Mouse (Mus musculus): ENCODE data around the gene Tex2. TPM values are rescaled to one million over a fixed set of nuclear protein-coding genes. Genes with fewer than 3 reads are reported as not detected.

The Tex2 gene
- polyA plus RNA-seq, 2 experiments: 8.7 to 10.8 TPM

DNA sequence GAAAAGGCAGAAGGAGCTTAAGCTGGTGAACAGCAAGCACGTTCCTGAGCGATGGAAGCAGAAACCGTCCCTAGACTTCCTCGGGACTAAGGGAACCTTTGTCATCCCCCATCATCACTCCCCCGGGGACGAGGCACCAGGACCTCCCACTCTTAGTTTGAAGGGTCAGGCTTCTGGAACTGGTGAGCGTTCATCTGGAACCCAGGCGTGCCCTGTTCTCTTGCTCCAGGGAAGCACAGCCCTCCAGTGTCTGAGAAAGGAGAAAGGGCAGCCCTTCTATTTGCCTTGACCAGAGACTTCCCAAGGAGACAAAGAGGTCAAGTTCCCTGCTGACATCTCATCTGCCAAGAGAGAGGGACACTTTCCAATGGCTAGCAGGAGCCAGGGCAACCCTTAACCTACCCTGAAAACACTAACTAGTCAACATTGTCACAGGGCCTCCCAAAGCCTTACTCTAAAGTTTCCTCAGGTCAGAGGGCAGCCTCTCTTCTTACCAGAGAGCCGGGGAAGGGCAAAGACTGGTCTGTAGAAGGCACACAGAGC is 80.9 kb downstream of the Tex2 start:
- H3K9ac ChIP-seq (ENCODE audit: low read depth, low read length, severe bottlenecking): no peak overlapping the region
- TF ChIP-seq POLR2A (IDR thresholded peaks at IDR 0.05; ENCODE audit: borderline replicate concordance, extremely low read depth, insufficient read depth, insufficient read length): no peak
- no peaks in the 10 kb centered on the region for H3K27me3 ChIP-seq (ENCODE audit: control insufficient read depth, insufficient read depth, low read length)
- WGBS: 79% methylated on average over 9 of the region's 9 CpGs
- no peak overlapping the region for H3K4me3 ChIP-seq (replicated peaks; ENCODE audit: low read length)
- H3K9me3 ChIP-seq (ENCODE audit: control insufficient read depth, low read length): no peaks in the 10 kb centered on the region
- H3K4me2 ChIP-seq (replicated peaks; ENCODE audit: low read depth, low read length, severe bottlenecking): no peak overlapping the region
- no peak for ATAC-seq (ENCODE audit: low FRiP score, low read depth)
- H3K4me1 ChIP-seq (ENCODE audit: control insufficient read depth, insufficient read depth, low read length): no peaks in the 10 kb centered on the region
- no peak for DNase-seq (ENCODE audit: low spot score)
- no peak overlapping the region for H3K27ac ChIP-seq (replicated peaks; ENCODE audit: low read depth, low read length)
- peaks cover 10% of the 10 kb centered on the region for H3K36me3 ChIP-seq (ENCODE audit: control insufficient read depth, insufficient read depth, low read length)

GRCm38 (mm10) chr11:106529786-106530185 is 83.4 kb downstream of the Tex2 start:
- no peaks in the 10 kb centered on the region for H3K4me1 ChIP-seq (ENCODE audit: control insufficient read depth, insufficient read depth, low read length)
- no peaks in the 10 kb centered on the region for H3K27me3 ChIP-seq (ENCODE audit: control insufficient read depth, insufficient read depth, low read length)
- peaks cover 17% of the 10 kb centered on the region for H3K36me3 ChIP-seq (ENCODE audit: control insufficient read depth, insufficient read depth, low read length)
- TF ChIP-seq POLR2A (IDR thresholded peaks at IDR 0.05; ENCODE audit: borderline replicate concordance, extremely low read depth, insufficient read depth, insufficient read length): no peak
- 60% methylated on average over 5 of the region's 5 CpGs for WGBS
- no peak overlapping the region for H3K27ac ChIP-seq (replicated peaks; ENCODE audit: low read depth, low read length)
- ATAC-seq (ENCODE audit: low FRiP score, low read depth) (no peak), DNase-seq (ENCODE audit: low spot score) (no peak)
- no peak overlapping the region for H3K4me2 ChIP-seq (replicated peaks; ENCODE audit: low read depth, low read length, severe bottlenecking)
- no peak overlapping the region for H3K4me3 ChIP-seq (replicated peaks; ENCODE audit: low read length)
- H3K9me3 ChIP-seq (ENCODE audit: control insufficient read depth, low read length): no peaks in the 10 kb centered on the region
- H3K9ac ChIP-seq (ENCODE audit: low read depth, low read length, severe bottlenecking): no peak overlapping the region

DNA sequence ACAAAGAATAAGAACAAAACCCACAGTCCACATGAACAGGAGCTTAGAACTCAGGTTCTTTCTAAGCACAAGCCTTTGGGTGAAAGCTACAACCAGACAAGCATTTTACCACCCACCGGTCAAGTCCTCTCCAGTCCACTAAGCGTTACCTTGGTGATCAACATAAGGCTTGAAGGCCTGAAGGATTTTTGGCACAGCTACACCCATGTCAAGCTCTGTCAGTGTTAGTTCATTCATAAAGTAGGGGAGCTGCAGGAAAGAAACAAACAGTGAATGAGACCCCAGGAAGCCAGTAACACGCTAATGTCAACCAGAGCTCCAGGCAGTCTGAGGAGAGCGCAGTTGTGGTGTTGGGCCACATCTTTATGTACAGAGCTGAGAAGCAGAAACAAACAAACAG is 84.1 kb downstream of the Tex2 start:
- 82% methylated on average over 4 of the region's 4 CpGs for WGBS
- DNase-seq (ENCODE audit: low spot score) (no peak), ATAC-seq (ENCODE audit: low FRiP score, low read depth) (no peak)
- H3K27me3 ChIP-seq (ENCODE audit: control insufficient read depth, insufficient read depth, low read length): no peaks in the 10 kb centered on the region
- H3K4me1 ChIP-seq (ENCODE audit: control insufficient read depth, insufficient read depth, low read length): no peaks in the 10 kb centered on the region
- H3K9ac ChIP-seq (ENCODE audit: low read depth, low read length, severe bottlenecking): no peak overlapping the region
- H3K9me3 ChIP-seq (ENCODE audit: control insufficient read depth, low read length): no peaks in the 10 kb centered on the region
- H3K4me3 ChIP-seq (replicated peaks; ENCODE audit: low read length): no peak overlapping the region
- no peak overlapping the region for H3K27ac ChIP-seq (replicated peaks; ENCODE audit: low read depth, low read length)
- no peak for TF ChIP-seq POLR2A (IDR thresholded peaks at IDR 0.05; ENCODE audit: borderline replicate concordance, extremely low read depth, insufficient read depth, insufficient read length)
- no peak overlapping the region for H3K4me2 ChIP-seq (replicated peaks; ENCODE audit: low read depth, low read length, severe bottlenecking)
- peaks cover 17% of the 10 kb centered on the region for H3K36me3 ChIP-seq (ENCODE audit: control insufficient read depth, insufficient read depth, low read length)

GRCm38 (mm10) chr11:106527926-106528325 is 85.3 kb downstream of the Tex2 start:
- 11% methylated on average over 1 of the region's 1 CpGs for WGBS
- TF ChIP-seq POLR2A (IDR thresholded peaks at IDR 0.05; ENCODE audit: borderline replicate concordance, extremely low read depth, insufficient read depth, insufficient read length): no peak

GRCm38 (mm10) chr11:106527147-106527821 is 85.9 kb downstream of the Tex2 start:
- Histone ChIP-seq H3K4me3 (replicated peaks; ENCODE audit: low read length) (no peak overlapping the region), H3K27me3 (ENCODE audit: control insufficient read depth, insufficient read depth, low read length) (no peaks in the 10 kb centered on the region), H3K9ac (ENCODE audit: low read depth, low read length, severe bottlenecking) (no peak overlapping the region), H3K36me3 (ENCODE audit: control insufficient read depth, insufficient read depth, low read length) (peaks cover 13% of the 10 kb centered on the region), H3K27ac (replicated peaks; ENCODE audit: low read depth, low read length) (no peak overlapping the region), H3K4me1 (ENCODE audit: control insufficient read depth, insufficient read depth, low read length) (no peaks in the 10 kb centered on the region), H3K9me3 (ENCODE audit: control insufficient read depth, low read length) (no peaks in the 10 kb centered on the region), H3K4me2 (replicated peaks; ENCODE audit: low read depth, low read length, severe bottlenecking) (no peak overlapping the region)
- DNase-seq (ENCODE audit: low spot score) (no peak), ATAC-seq (ENCODE audit: low FRiP score, low read depth) (no peak)
- TF ChIP-seq POLR2A (IDR thresholded peaks at IDR 0.05; ENCODE audit: borderline replicate concordance, extremely low read depth, insufficient read depth, insufficient read length): no peak
- WGBS: 47% methylated on average over 10 of the region's 10 CpGs

More at GRCm38 (mm10) chr11:106527926-106528325, 85.3 kb downstream of the Tex2 start:
- no peaks in the 10 kb centered on the region for H3K4me1 ChIP-seq (ENCODE audit: control insufficient read depth, insufficient read depth, low read length)
- H3K9ac ChIP-seq (ENCODE audit: low read depth, low read length, severe bottlenecking): no peak overlapping the region
- H3K9me3 ChIP-seq (ENCODE audit: control insufficient read depth, low read length): no peaks in the 10 kb centered on the region
- H3K36me3 ChIP-seq (ENCODE audit: control insufficient read depth, insufficient read depth, low read length): peaks cover 16% of the 10 kb centered on the region
- no peak for ATAC-seq (ENCODE audit: low FRiP score, low read depth)
- no peak for DNase-seq (ENCODE audit: low spot score)
- no peak overlapping the region for H3K4me3 ChIP-seq (replicated peaks; ENCODE audit: low read length)
- H3K4me2 ChIP-seq (replicated peaks; ENCODE audit: low read depth, low read length, severe bottlenecking): no peak overlapping the region
- H3K27ac ChIP-seq (replicated peaks; ENCODE audit: low read depth, low read length): no peak overlapping the region
- H3K27me3 ChIP-seq (ENCODE audit: control insufficient read depth, insufficient read depth, low read length): no peaks in the 10 kb centered on the region
